Mouse (Mus musculus) small intestine, adult 2 months (tissue): ENCODE data around the gene Cryab.

Experiments used
- CTCF ChIP-seq: fragments of 200-500 bp; IDR thresholded peaks from 2 replicates; pipeline ENCODE4 v1.5.1; 2012; ENCODE audit warnings: low read depth, mild to moderate bottlenecking, control low read depth, inconsistent platforms, low read length, moderate library complexity, mixed read lengths; ENCODE audit not compliant: insufficient replicate concordance, insufficient read length; ENCODE audit errors: extremely low read depth
- POLR2A ChIP-seq: fragments of 200-500 bp; IDR thresholded peaks from 2 replicates; pipeline ENCODE4 v1.6.1; 2012; ENCODE audit warnings: low read depth, mild to moderate bottlenecking, control low read depth, inconsistent platforms, low read length, moderate library complexity

DNA sequence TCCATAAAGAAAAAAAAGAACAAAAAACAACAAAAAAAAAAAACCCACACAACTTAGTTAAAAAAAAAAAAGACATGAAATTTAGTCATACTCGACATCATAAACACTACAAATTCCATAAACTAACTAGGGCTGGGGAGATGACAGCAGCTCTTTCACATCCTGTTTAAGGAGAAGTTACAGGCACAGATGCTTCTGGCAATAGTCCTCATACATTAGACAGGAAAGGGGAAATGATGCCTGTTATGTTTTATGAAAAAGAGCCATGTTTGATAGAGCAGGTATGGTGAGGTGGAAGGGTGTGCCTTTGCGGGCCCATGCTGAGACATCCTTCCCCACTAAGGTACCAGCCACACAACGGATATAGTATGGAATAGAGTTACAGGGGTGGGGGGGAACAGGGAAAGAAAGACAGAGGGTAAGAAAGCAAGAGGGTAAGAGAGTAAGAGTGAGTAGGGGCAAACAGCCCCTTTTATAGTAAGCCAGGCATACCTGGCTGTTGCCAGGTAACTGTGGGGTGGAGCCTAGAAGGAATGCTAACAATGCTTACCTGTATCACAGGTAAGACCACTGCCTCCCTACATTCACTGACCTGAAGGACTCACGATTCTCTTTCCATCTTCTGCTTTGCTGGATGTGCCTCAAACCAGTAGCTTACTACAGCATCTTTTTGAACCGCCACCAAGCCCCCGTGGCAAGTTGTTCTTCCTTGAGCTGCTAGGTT is 10.6 kb downstream of the Cryab start:
- TF ChIP-seq CTCF (no peak), POLR2A (no peak)
